Mouse (Mus musculus) stomach, postnatal 0 days (tissue): ENCODE measurements around the gene Higd2a.

Experiments used
- CTCF ChIP-seq: IDR thresholded peaks from 2 replicates; pipeline ENCODE4 v1.5.1; 2016; ENCODE audit warnings: antibody characterized with exemption, low read depth, mild to moderate bottlenecking, moderate library complexity
- EP300 ChIP-seq: optimal IDR thresholded peaks from 2 replicates; pipeline ENCODE3; 2016; ENCODE audit warnings: antibody characterized with exemption

- no peak for TF ChIP-seq CTCF
- TF ChIP-seq EP300: no peak
Measured at GRCm38 (mm10) chr13:54608666-54609065, 18.7 kb downstream of the Higd2a start.
